Mouse (Mus musculus): ENCODE measurements around the gene Fbxl15.

- TF ChIP-seq CTCF (IDR thresholded peaks at IDR 0.05; ENCODE audit: control insufficient read depth, insufficient read depth, insufficient replicate concordance, low read depth, low read length) (no peak), POLR2A (IDR thresholded peaks at IDR 0.05; ENCODE audit: control insufficient read depth, low read depth, low read length) (no peak)
Measured at GRCm38 (mm10) chr19:46329031-46329641, 1.2 kb downstream of the Fbxl15 start.

Measured in testis, adult 2 months (tissue).